Mouse (Mus musculus): ENCODE results near the gene Aqp7. TPM values are rescaled to one million over a fixed set of nuclear protein-coding genes. Genes with fewer than 3 reads are reported as not detected.

The Aqp7 gene
- total and polyA plus RNA-seq, 3 experiments = 0.10 TPM; not detected in 2

GRCm38 (mm10) chr4:41087459-41088298 is 39.7 kb upstream of the Aqp7 start:
- TF ChIP-seq CHD2 (IDR thresholded peaks at IDR 0.05; ENCODE audit: low read length) (no peak), IRF4 (IDR thresholded peaks at IDR 0.05; ENCODE audit: low read depth, low read length) (no peak), MXI1 (IDR thresholded peaks at IDR 0.05; ENCODE audit: low read depth, low read length) (no peak), EP300 (IDR thresholded peaks at IDR 0.05; ENCODE audit: low read length) (no peak), ZC3H11A (IDR thresholded peaks at IDR 0.05; ENCODE audit: low read depth, low read length) (no peak), TBP (conservative IDR thresholded peaks at IDR 0.05; ENCODE audit: low read depth, low read length) (no peak), NRF1 (IDR thresholded peaks at IDR 0.05; ENCODE audit: low read depth, low read length) (no peak), ZNF384 (IDR thresholded peaks at IDR 0.05; ENCODE audit: low read depth, low read length) (no peak), UBTF (IDR thresholded peaks at IDR 0.05; ENCODE audit: low read depth, low read length) (no peak), MEF2A (IDR thresholded peaks at IDR 0.05; ENCODE audit: borderline replicate concordance, low read depth, low read length) (no peak), ETS1 (conservative IDR thresholded peaks at IDR 0.05; ENCODE audit: low read depth, low read length) (no peak), ZMIZ1 (IDR thresholded peaks at IDR 0.05; ENCODE audit: low read depth, low read length) (no peak), MAX (IDR thresholded peaks at IDR 0.05; ENCODE audit: low read length) (no peak), CHD1 (IDR thresholded peaks at IDR 0.05; ENCODE audit: low read depth, low read length) (no peak), JUND (conservative IDR thresholded peaks at IDR 0.05; ENCODE audit: low read depth, low read length) (no peak), HCFC1 (IDR thresholded peaks at IDR 0.05; ENCODE audit: low read depth, low read length) (no peak), USF1 (IDR thresholded peaks at IDR 0.05; ENCODE audit: low read depth, low read length) (no peak), SMC3 (IDR thresholded peaks at IDR 0.05; ENCODE audit: low read depth, low read length) (no peak), POLR2A (IDR thresholded peaks at IDR 0.05; ENCODE audit: low read depth, low read length) (no peak), MYC (IDR thresholded peaks at IDR 0.05; ENCODE audit: low read depth, low read length) (no peak)
- Histone ChIP-seq H3K36me3 (replicated peaks in 1 of 2; ENCODE audit: control insufficient read depth in 1 of 2, insufficient read depth in 1 of 2, low read length in 1 of 2) (no peaks in the 10 kb centered on the region), H3K4me1 (ENCODE audit: control insufficient read depth in 1 of 2, insufficient read depth in 2 of 2) (peaks cover 0 to 4% of the 10 kb centered on the region in 2 experiments; a peak in 1 of 4 replicates), H3K79me2 (replicated peaks; ENCODE audit: control insufficient read depth, extremely low read depth, insufficient read depth, poor library complexity, severe bottlenecking) (no peaks in the 10 kb centered on the region), H3K27me3 (replicated peaks) (peaks cover 90% of the 10 kb centered on the region), H3K4me2 (ENCODE audit: insufficient read depth, low read depth, poor library complexity, severe bottlenecking) (no peak overlapping the region), H3K9me3 (replicated peaks; ENCODE audit: low read length) (peaks cover 2% of the 10 kb centered on the region), H3K4me3 (replicated peaks in 1 of 3; ENCODE audit: low read depth in 2 of 3, low read length in 2 of 3, poor library complexity in 1 of 3) (no peak overlapping the region), H3K27ac (ENCODE audit: insufficient read depth, low read depth) (no peak overlapping the region), H3K9ac (ENCODE audit: insufficient read depth, low read depth) (no peak overlapping the region)
- DNase-seq (ENCODE audit: extremely low read depth) = no peak
- in situ Hi-C loops (cut with MboI; ENCODE audit: low pct_ligation_motif_present, low pct_unique_long_range_greater_than_20kb, low sequenced_read_pairs) (no loop called here), dilution Hi-C loops (cut with MboI; ENCODE audit: extremely low pct_ligation_motif_present, extremely low pct_unique_long_range_greater_than_20kb, low sequenced_read_pairs) (no loop called here)

DNA sequence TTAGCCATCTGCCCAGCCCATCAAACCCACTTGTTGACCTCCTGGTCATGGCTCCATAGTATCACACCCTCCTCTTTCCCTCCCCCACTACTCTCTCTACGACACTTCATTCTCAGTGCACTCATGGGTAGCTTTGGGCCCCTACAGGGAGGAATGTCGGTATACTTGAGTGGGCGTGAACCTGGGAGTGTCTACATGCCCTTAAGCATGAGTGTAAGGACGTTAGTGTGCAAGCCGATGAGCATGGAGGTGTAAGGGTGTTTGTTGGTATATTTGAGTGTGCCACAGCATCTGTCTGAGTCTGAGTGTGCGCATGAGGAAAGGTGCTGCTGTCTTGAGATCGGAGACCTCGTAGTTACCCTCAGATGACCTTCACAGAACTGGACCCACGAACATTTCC is 39.0 kb upstream of the Aqp7 start:
- Histone ChIP-seq H3K79me2 (replicated peaks; ENCODE audit: control insufficient read depth, extremely low read depth, insufficient read depth, poor library complexity, severe bottlenecking) (no peaks in the 10 kb centered on the region), H3K27ac (ENCODE audit: insufficient read depth, low read depth) (no peak overlapping the region), H3K9me3 (replicated peaks; ENCODE audit: low read length) (peaks cover 2% of the 10 kb centered on the region), H3K4me1 (ENCODE audit: control insufficient read depth in 1 of 2, insufficient read depth in 2 of 2) (peaks cover 0 to 4% of the 10 kb centered on the region in 2 experiments; a peak in 1 of 4 replicates), H3K9ac (ENCODE audit: insufficient read depth, low read depth) (no peak overlapping the region), H3K4me3 (replicated peaks in 1 of 3; ENCODE audit: low read depth in 2 of 3, low read length in 2 of 3, poor library complexity in 1 of 3) (no peak overlapping the region), H3K27me3 (replicated peaks) (peaks cover 85% of the 10 kb centered on the region), H3K36me3 (replicated peaks in 1 of 2; ENCODE audit: control insufficient read depth in 1 of 2, insufficient read depth in 1 of 2, low read length in 1 of 2) (no peaks in the 10 kb centered on the region), H3K4me2 (ENCODE audit: insufficient read depth, low read depth, poor library complexity, severe bottlenecking) (no peak overlapping the region)
- dilution Hi-C loops (cut with MboI; ENCODE audit: extremely low pct_ligation_motif_present, extremely low pct_unique_long_range_greater_than_20kb, low sequenced_read_pairs) (no loop called here), in situ Hi-C loops (cut with MboI; ENCODE audit: low pct_ligation_motif_present, low pct_unique_long_range_greater_than_20kb, low sequenced_read_pairs) (no loop called here)
- DNase-seq (ENCODE audit: extremely low read depth) = no peak
- TF ChIP-seq RAD21 (IDR thresholded peaks at IDR 0.05; ENCODE audit: low read depth, low read length) (no peak), MXI1 (IDR thresholded peaks at IDR 0.05; ENCODE audit: low read depth, low read length) (no peak), CHD2 (IDR thresholded peaks at IDR 0.05; ENCODE audit: low read length) (no peak), MAX (IDR thresholded peaks at IDR 0.05; ENCODE audit: low read length) (no peak), TCF12 (IDR thresholded peaks at IDR 0.05; ENCODE audit: low read depth, low read length) (no peak), ZKSCAN1 (IDR thresholded peaks at IDR 0.05; ENCODE audit: borderline replicate concordance, low read depth, low read length) (no peak)

Measured in CH12.LX (cell line).